Mouse (Mus musculus) embryonic facial prominence, embryonic 14.5 days (tissue): ENCODE results near the gene Lgr4. TPM values are rescaled to one million over a fixed set of nuclear protein-coding genes. Genes with fewer than 3 reads are reported as not detected.
"Not testable (repeated sequence)": the region's sequence is repeated elsewhere in the genome, so short reads cannot be mapped to it uniquely, and the experiment has no call there.

ENCODE experiments used
- ATAC-seq: fragments of 200-750 bp; cut with Nextera tagmentation; 2 replicates; pipeline ENCODE4 v1.8.0; 2017; ENCODE audit warnings: low read depth, moderate number of reproducible peaks, moderate TSS enrichment
- DNase-seq: peaks from one replicate; pipeline ENCODE4 v3.0.0-alpha.2; 2015; ENCODE audit warnings: low spot score
- H3K27ac ChIP-seq: fragments of 300-500 bp; sonication (generic); replicated peaks from 2 replicates; pipeline ENCODE4 v1.5.1; 2014; ENCODE audit warnings: low read depth, mild to moderate bottlenecking, low read length, moderate library complexity
- H3K27me3 ChIP-seq: fragments of 300-500 bp; sonication (generic); replicated peaks from 2 replicates; pipeline ENCODE4 v1.6.1; 2014; ENCODE audit warnings: low read length; ENCODE audit not compliant: control insufficient read depth, insufficient read depth
- H3K36me3 ChIP-seq: fragments of 300-500 bp; sonication (generic); 2 replicates; pipeline ENCODE4 v1.6.1; 2014; ENCODE audit warnings: low read length, mixed read lengths; ENCODE audit not compliant: control insufficient read depth, insufficient read depth
- H3K4me1 ChIP-seq: fragments of 300-500 bp; sonication (generic); 2 replicates; pipeline ENCODE4 v1.6.1; 2014; ENCODE audit warnings: antibody characterized with exemption, low read length; ENCODE audit not compliant: control insufficient read depth, insufficient read depth
- H3K4me2 ChIP-seq: fragments of 300-500 bp; sonication (generic); 2 replicates; pipeline ENCODE4 v1.6.1; 2014; ENCODE audit warnings: low read depth, mild to moderate bottlenecking, low read length, moderate library complexity, mixed read lengths
- H3K4me3 ChIP-seq: fragments of 300-500 bp; sonication (generic); 2 replicates; pipeline ENCODE4 v1.5.1; 2014; ENCODE audit warnings: low read depth, mild to moderate bottlenecking, low read length
- H3K9ac ChIP-seq: fragments of 300-500 bp; sonication (generic); 2 replicates; pipeline ENCODE4 v1.6.1; 2014; ENCODE audit warnings: low read depth, mild to moderate bottlenecking, low read length, moderate library complexity, mixed read lengths
- H3K9me3 ChIP-seq: fragments of 300-500 bp; sonication (generic); 2 replicates; pipeline ENCODE4 v1.6.1; 2016; ENCODE audit warnings: low read length; ENCODE audit not compliant: control insufficient read depth
- WGBS: fragments of 180-500 bp; shearing (Covaris S2); extraction: QIAGEN DNeasy Blood & Tissue Kit; methylation state at CpG from one replicate; pipeline ENCODE4 v1.1.7; 2014; 5-methylcytosine and 5-hydroxymethylcytosine counted together
- polyA plus RNA-seq: library from polyadenylated mRNA; unstranded; fragments of >200 nt; fragmentation: Nextera tagmentation; extraction: Ambion mirVana; gene quantifications from 2 replicates; pipeline ENCODE4 v1.2.1, GENCODE M21; 2014

The Lgr4 gene
- 24.6 and 25.0 TPM in 2 replicates for polyA plus RNA-seq

DNA sequence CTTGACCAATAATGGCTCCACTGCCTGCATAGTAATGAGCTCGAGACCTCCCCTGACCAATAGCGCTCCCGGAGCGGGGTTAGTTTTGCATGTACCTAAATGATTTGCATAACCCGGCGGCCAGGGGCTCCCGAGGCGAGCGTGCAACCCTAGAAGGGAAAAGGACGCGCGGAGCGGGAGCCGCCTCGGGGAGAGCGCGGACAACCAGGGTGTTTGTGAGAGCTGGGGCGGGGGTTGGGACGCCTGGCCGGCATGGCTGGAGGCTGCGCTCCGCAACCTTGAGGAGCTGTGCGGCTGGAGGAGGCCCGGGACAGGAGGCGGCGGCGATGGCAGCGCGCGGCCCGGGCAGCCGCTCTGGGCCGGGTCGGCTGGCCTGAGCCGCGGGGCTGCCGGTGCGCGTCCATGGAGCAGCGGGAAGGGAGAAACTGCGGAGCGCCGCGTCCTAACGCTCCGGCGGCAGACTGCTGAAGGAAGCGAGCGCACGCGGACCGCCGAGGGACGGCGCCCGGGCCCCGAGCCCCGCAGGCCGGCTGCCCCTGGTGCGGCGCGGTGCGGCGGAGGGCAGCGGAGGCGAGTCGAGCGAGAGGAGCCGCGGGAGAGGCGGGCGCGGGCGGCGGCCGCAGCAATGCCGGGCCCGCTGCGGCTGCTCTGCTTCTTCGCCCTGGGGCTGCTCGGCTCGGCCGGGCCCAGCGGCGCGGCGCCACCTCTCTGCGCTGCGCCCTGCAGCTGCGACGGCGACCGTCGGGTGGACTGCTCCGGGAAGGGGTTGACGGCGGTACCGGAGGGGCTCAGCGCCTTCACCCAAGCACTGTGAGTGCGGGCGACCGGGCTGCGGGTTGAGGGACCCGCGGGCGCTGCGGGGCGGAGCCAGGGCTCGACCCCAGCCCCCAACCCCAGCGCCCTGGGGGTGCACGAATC, at the start of gene Lgr4:
Lgr4 (plus strand) TSS at position 152 of the 918 bp plus-strand sequence.
- Histone ChIP-seq H3K27ac (peak within 1 kb of the TSS; percentile 96), H3K36me3 (no peaks in the 10 kb centered on the region), H3K9ac (peak within 1 kb of the TSS; percentile 93), H3K4me2 (peak within 1 kb of the TSS; percentile 95), H3K4me3 (peak within 1 kb of the TSS; percentile 88), H3K9me3 (no peaks in the 10 kb centered on the region), H3K4me1 (peaks cover 23% of the 10 kb centered on the region), H3K27me3 (no peaks in the 10 kb centered on the region)
- ATAC-seq (peak; percentile 98), DNase-seq (peak; percentile 99)
- WGBS, result under 1% methylated on average over 28 of the region's 111 CpGs

DNA sequence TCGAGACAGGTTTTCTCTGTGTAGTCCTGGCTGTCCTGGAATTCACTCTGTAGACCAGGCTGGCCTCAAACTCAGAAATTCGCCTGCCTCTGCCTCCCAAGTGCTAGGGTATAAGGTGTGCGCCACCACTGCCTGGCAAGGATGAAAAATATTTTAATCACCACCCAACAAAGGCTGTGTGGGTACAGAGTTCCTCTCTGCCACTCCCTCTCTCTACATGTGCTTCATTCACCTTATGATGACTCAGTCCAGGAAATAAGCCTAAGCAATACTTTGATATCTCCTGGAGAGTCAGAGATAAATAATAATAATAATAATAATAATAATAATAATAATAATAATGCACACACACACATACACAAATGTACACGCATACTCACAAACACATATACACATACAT, 38.0 kb upstream of the Lgr4 start:
- not testable (repeated sequence) for H3K36me3 ChIP-seq, ATAC-seq, H3K9ac ChIP-seq, DNase-seq, H3K4me3 ChIP-seq, H3K9me3 ChIP-seq, H3K4me2 ChIP-seq, H3K27ac ChIP-seq, H3K27me3 ChIP-seq, H3K4me1 ChIP-seq
- 88% methylated on average over 4 of the region's 4 CpGs for WGBS

DNA sequence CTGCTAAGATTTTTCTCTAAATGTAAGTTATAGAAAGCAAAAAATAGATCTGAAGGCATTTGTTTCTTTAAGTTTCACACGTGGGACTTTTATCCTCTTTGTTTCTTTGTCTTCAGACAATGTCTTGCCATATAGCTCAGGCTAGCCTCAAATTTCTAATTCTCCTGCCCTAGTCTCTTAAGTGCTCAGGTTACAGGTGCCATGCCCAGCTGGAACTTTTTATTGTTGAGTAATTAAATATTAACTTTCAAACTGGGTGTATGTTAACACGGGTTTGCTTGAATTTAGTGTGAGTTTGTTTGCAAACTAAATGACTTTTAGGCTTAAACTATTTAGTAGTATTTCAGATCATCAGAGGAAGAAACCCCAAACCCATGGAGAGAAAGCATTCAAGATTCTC, 36.3 kb upstream of the Lgr4 start:
- DNase-seq, result no peak
- no peaks in the 10 kb centered on the region for H3K36me3 ChIP-seq
- no peak overlapping the region for H3K4me2 ChIP-seq
- no peak overlapping the region for H3K27ac ChIP-seq
- H3K4me3 ChIP-seq, result no peak overlapping the region
- 57% methylated on average over 2 of the region's 2 CpGs for WGBS
- no peaks in the 10 kb centered on the region for H3K4me1 ChIP-seq
- 0 out of 2 replicates have a peak, but pooled peaks cover 5% of the 10 kb centered on the region for H3K9me3 ChIP-seq
- no peak for ATAC-seq
- no peaks in the 10 kb centered on the region for H3K27me3 ChIP-seq
- H3K9ac ChIP-seq, result no peak overlapping the region

DNA sequence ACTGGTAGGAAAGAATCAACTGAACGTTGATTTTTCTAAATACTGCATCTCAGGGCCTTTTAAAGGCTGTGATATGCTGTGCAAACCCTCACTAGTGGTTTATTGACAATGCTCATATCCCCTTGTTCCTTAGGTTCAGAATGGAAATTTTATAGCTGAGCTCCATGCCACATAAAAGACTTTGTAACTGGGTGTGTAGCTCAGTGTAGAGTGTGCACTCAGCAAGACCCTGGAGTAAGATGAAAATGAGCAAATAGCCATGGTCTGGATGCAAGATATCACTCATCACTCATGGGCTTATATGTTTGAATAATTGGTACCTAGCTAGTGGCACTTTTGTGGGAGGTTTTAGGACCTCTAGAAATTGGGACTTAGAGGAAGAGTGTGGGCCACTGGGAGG, 35.8 kb upstream of the Lgr4 start:
- 48% methylated on average over 1 of the region's 1 CpGs for WGBS
- H3K4me1 ChIP-seq, result no peaks in the 10 kb centered on the region

DNA sequence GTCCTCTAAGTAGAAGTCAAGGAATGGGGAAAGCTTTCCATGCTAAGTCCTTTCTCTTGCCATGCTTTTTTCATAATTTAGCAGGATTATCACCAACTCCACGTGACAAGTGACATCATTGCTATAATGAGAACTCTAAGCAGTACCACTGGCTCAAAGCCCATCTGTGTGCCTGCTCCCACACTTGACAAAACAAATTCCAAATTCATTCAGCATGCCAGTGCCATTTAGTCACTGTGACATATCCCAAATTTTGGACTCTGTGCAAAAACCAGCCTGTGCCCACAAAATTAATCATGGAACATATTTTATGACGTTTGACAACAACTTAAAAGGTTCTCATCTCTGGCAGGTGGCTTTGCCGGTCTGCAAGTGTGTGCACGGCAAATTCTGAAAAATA, 33.3 kb upstream of the Lgr4 start:
- no peak overlapping the region for H3K4me3 ChIP-seq
- no peak overlapping the region for H3K4me2 ChIP-seq
- 0 out of 2 replicates have a peak, but pooled peaks cover 5% of the 10 kb centered on the region for H3K9me3 ChIP-seq
- H3K36me3 ChIP-seq, result no peaks in the 10 kb centered on the region
- peak; percentile 17 for DNase-seq
- WGBS, result 73% methylated on average over 4 of the region's 4 CpGs
- H3K9ac ChIP-seq, result no peak overlapping the region
- no peak overlapping the region for H3K27ac ChIP-seq
- H3K4me1 ChIP-seq, result no peaks in the 10 kb centered on the region
- ATAC-seq, result no peak
- no peaks in the 10 kb centered on the region for H3K27me3 ChIP-seq

More for the DNA sequence above, 35.8 kb upstream of the Lgr4 start:
- Histone ChIP-seq H3K9me3 (0 out of 2 replicates have a peak, but pooled peaks cover 5% of the 10 kb centered on the region), H3K36me3 (no peaks in the 10 kb centered on the region), H3K9ac (no peak overlapping the region), H3K4me3 (no peak overlapping the region), H3K27me3 (no peaks in the 10 kb centered on the region), H3K4me2 (no peak overlapping the region), H3K27ac (no peak overlapping the region)
- no peak for ATAC-seq
- DNase-seq, result no peak

DNA sequence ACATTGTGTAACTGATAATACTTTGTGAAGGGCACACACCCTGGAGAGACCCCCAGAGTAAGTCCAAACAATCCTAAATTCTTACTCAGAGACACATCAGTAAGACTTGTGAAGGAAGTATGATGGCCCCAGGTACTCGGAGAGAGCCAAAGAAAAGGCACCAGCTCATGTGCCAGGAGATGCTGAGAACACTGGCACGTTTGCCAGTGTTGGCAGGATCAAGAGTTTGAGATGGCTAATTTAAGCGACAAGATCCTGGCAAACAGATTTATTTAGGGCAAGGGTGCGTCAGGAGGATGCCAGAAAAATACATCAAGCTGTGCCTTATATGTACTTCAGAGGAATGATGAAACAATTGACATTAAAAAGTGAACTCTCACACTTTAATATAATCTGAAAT, 32.9 kb upstream of the Lgr4 start:
- DNase-seq, result no peak
- no peaks in the 10 kb centered on the region for H3K27me3 ChIP-seq
- H3K36me3 ChIP-seq, result no peaks in the 10 kb centered on the region
- no peak overlapping the region for H3K4me2 ChIP-seq
- no peak overlapping the region for H3K27ac ChIP-seq
- no peak overlapping the region for H3K4me3 ChIP-seq
- H3K4me1 ChIP-seq, result no peaks in the 10 kb centered on the region
- 58% methylated on average over 4 of the region's 4 CpGs for WGBS
- no peak overlapping the region for H3K9ac ChIP-seq
- peaks cover 5% of the 10 kb centered on the region; the same call in 1 of the 2 replicates for H3K9me3 ChIP-seq
- no peak for ATAC-seq

DNA sequence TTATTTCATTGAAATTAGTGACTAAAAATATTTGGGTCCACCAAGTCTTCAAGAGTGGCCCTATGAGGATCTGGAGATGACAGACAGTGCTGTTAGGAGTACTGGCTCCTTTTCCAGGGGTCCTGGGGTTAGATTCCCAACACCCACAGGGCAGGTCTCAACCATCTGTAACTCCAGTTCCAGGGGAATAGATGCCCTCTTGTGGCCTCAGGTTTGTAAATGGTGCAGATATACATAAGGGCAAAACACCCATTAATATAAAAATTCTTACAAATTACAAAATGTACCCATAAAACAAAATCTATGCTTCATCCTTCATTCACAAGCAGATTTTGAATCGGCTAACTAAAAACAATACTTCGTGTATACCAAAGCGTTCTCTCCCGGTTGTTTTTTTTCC, 27.4 kb upstream of the Lgr4 start:
- ATAC-seq (no peak), DNase-seq (no peak)
- Histone ChIP-seq H3K9ac (peak overlapping the region; percentile 98), H3K36me3 (peaks cover 10% of the 10 kb centered on the region), H3K4me2 (peak overlapping the region; percentile 85), H3K9me3 (peaks cover 6% of the 10 kb centered on the region; the same call in 1 of the 2 replicates), H3K27ac (peak overlapping the region; percentile 93), H3K4me1 (peaks cover 13% of the 10 kb centered on the region), H3K4me3 (peak overlapping the region; percentile 98), H3K27me3 (no peaks in the 10 kb centered on the region)
- WGBS, result 36% methylated on average over 4 of the region's 4 CpGs

DNA sequence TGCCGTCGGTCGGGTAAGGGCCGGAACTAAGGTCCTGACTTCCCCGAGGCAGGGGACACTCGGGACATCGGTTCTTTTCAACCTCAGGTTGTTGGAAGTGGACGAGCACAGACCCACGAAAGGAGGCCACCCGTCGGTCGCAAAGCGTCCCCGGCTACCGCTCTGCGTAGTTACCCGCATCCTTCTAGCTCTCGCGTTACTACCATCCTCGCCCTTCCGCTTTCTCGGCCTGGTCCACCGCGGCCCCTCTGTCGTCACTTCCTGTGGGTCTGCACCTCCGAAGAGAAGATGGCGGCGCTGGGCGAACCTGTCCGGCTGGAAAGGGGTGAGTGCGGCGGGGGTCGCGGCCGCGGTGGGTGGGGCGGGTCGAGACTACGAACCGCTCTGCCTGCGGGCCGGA, 26.9 kb upstream of the Lgr4 start, which contains the start of gene Lin7c:
Lin7c (plus strand) TSS at position 257 of the 400 bp plus-strand sequence.
- Histone ChIP-seq H3K4me3 (peak within 1 kb of the TSS; percentile 98), H3K4me1 (peaks cover 13% of the 10 kb centered on the region), H3K9me3 (peaks cover 6% of the 10 kb centered on the region; the same call in 1 of the 2 replicates), H3K4me2 (peak within 1 kb of the TSS; percentile 85), H3K27me3 (no peaks in the 10 kb centered on the region), H3K27ac (peak within 1 kb of the TSS; percentile 93), H3K9ac (peak within 1 kb of the TSS; percentile 98), H3K36me3 (peaks cover 15% of the 10 kb centered on the region)
- under 1% methylated on average over 29 of the region's 42 CpGs for WGBS
- ATAC-seq (peak; percentile 100), DNase-seq (peak; percentile 98)
